In genomic region chr1:193844868-193845267, GRCm38 (mm10) we compare ENCODE assay signal across 16 mouse cellular contexts.
"Had no signal": no experiment of that assay in that cellular context is flagged by ENCODE, and none has a peak within 500 bp of the region (broad histone marks: within the 10 kb centered on the region; RNA-seq: fewer than 3 reads in every experiment).

No protein-coding gene starts in this region.

- H3K9ac ChIP-seq: intestine, embryonic 15.5 days; limb, embryonic 12.5 days; liver, embryonic 13.5 days; liver, postnatal 0 days; midbrain, embryonic 15.5 days; neural tube, embryonic 13.5 days; stomach, embryonic 15.5 days had no signal

- H3K4me2 ChIP-seq: intestine, embryonic 15.5 days; limb, embryonic 12.5 days; liver, embryonic 13.5 days; midbrain, embryonic 11.5 days; midbrain, embryonic 15.5 days; neural tube, embryonic 13.5 days; stomach, embryonic 15.5 days had no signal

- H3K36me3 ChIP-seq: intestine, embryonic 15.5 days; limb, embryonic 12.5 days; liver, embryonic 13.5 days; midbrain, embryonic 15.5 days; neural tube, embryonic 13.5 days; stomach, embryonic 15.5 days had no signal

- H3K4me1 ChIP-seq: intestine, embryonic 15.5 days; liver, embryonic 13.5 days; megakaryocyte, embryonic 14.5 days; neural tube, embryonic 13.5 days; stomach, embryonic 15.5 days had no signal

- H3K9me3 ChIP-seq: intestine, embryonic 15.5 days; limb, embryonic 12.5 days; liver, embryonic 13.5 days; megakaryocyte, embryonic 14.5 days; midbrain, embryonic 15.5 days; neural tube, embryonic 13.5 days; stomach, embryonic 15.5 days had no signal

- H3K27me3 ChIP-seq: intestine, embryonic 15.5 days; limb, embryonic 12.5 days; liver, embryonic 13.5 days; megakaryocyte, embryonic 14.5 days; midbrain, embryonic 15.5 days; neural tube, embryonic 13.5 days; stomach, embryonic 15.5 days had no signal

- H3K27ac ChIP-seq: intestine, embryonic 15.5 days; layer of hippocampus, adult 2 months; limb, embryonic 12.5 days; liver, embryonic 13.5 days; macrophage; midbrain, embryonic 15.5 days; neural tube, embryonic 13.5 days; stomach, embryonic 15.5 days had no signal

- H3K4me3 ChIP-seq: intestine, embryonic 15.5 days; layer of hippocampus, adult 2 months; limb, embryonic 12.5 days; liver, embryonic 13.5 days; megakaryocyte, embryonic 14.5 days; midbrain, embryonic 15.5 days; neural tube, embryonic 13.5 days; stomach, embryonic 15.5 days had no signal

- ATAC-seq: intestine, embryonic 15.5 days; liver, postnatal 0 days; midbrain, embryonic 15.5 days had no signal

- DNase-seq: liver; liver, embryonic 13.5 days; liver, postnatal 0 days; lung, postnatal 10 days; right cerebral cortex, postnatal 14 days; thymus, adult 2 months; thymus, postnatal 25 days had no signal
